Mouse (Mus musculus) CD4-positive, CD25-positive, alpha-beta regulatory T cell, adult 2 months (primary cell): ENCODE data around the gene Gm42957.
"Not testable (repeated sequence)": the region's sequence is repeated elsewhere in the genome, so short reads cannot be mapped to it uniquely, and the experiment has no call there.

Experiments used
- DNase-seq: peaks from one replicate; pipeline ENCODE4 v3.0.0-alpha.2; 2012; ENCODE audit warnings: low read depth, low spot score

Gm42957 gene

DNA sequence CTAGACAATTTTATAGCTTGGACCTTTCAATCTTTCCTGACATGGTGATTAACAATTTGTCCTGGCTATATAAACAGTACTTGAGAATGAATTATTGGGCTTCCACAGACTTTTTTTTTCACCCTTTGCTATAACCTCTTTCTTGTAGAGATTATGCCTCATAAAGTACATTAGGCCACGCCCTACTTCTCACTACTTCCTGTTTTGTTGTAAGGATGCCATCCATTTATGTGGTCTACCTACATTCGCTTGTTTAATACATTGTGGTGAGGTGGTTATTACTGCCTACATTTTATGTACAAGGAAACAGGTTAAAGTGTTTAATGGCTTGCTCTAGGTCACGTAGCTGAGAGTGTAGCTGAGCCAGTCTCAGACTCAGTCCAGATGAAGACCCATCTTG, 39.9 kb downstream of the Gm42957 start:
- peak; percentile 58 for DNase-seq

DNA sequence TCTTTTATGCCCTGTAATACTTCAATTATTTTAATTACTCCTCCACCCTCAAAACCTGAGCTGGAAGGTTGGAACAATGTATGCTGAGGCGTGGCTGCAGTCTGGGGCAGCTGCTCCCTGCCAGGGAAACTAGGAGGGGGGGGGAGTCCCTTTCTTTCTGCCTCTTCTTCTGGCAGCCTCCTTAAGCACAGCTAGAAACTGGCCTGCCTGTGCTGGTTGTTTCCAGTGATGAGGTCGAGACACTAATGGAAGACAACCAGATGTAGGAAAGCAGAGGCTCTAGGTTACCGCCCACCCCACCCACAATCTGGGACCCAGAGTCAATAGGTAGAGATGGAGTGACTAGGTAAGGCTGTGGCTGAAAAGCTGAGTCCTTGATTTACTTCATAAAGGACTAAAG, 40.4 kb downstream of the Gm42957 start:
- DNase-seq = no peak

DNA sequence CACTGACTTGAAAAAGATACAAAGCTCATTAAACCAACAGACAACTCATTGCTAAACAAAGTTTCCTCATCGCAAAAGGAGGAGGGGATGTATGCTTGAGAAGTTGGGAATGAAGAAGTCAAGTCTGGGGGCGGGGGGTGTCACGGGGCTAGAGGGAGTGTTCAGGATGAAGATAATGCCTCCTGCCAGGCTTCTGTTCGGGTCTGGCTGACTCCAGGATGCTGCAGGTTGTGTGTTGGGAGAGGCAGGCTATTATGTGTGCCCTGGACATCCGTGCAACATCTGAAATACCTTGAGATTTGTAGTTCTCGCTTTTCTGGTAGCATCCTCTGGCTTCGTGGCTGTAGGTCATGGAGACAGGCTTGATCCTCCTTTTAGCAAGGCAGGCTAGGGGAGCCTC, 43.2 kb downstream of the Gm42957 start:
- no peak for DNase-seq

DNA sequence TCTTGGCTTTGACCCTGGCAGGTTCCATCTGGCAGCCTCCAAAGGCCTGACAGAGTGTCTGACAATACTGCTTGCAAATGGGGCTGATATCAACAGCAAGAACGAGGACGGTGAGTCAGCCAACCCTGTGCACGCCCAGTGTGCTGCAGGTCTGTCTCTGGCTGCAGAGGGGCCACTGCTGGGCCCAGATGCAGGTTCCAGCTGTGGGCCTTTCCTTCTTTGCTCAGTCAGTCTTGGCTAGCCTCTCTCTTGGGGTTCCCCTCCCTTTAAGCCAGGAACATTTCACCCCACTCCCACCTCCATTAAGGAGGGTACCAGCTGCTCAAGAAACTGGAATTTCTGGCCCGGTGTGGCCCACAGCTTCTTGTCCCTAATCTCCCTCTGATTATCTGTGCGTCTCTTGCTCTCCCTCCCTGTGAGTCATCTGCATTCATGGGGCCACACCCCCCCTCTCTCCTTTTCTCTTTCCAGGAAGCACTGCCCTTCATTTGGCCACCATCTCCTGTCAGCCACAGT, 43.9 kb downstream of the Gm42957 start:
- DNase-seq = no peak

DNA sequence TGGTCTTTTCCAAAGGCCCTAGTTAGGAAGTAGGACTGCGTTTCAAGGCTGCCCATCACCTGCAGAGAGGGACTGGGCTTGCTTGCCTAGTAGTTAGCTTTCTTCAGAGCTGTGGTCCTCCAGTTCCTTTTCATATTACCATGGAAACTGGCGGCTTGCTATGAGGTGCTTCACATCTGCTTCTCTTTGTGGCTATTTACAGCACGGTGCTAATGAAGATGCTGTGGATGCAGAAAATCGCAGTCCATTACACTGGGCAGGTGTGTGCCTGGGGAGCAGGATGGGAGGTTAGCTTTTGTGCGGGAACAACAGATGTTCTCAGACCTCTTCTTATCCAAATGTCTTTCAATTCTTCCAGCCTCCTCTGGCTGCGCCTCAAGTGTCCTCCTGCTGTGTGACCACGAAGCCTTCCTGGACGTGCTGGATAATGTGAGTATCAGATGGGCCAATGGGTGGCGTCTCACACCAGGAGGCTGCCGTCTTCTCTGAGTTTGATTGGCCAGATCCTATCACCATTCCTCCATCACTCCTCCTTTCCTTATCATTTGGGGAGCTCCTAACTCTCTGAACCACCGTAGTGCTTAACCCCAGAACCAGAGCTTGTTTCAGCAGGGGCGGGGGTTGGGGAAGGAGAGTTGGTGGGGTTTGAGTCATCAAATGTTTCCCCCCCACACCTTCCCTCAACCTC, 45.1 kb downstream of the Gm42957 start:
- no peak for DNase-seq

DNA sequence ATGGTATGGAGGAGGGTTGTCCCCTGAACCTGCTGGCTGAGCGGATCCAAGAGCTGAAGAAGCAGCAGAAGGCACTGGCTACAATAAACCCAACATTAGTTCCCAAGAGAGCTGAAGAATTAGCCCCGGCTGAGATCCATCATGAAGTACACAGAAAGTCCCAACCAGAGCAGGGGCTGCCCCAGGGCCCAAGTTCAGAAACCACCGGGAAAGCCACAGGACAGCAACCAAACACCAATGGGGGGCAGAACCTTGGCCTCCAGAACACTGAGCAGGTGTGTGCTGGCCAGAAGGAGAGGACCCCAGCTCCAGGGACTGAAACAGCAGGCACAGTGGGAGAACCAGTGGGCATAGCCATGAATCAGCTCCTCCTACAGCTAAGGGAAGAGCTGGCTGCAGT, 48.2 kb downstream of the Gm42957 start:
- DNase-seq = no peak

DNA sequence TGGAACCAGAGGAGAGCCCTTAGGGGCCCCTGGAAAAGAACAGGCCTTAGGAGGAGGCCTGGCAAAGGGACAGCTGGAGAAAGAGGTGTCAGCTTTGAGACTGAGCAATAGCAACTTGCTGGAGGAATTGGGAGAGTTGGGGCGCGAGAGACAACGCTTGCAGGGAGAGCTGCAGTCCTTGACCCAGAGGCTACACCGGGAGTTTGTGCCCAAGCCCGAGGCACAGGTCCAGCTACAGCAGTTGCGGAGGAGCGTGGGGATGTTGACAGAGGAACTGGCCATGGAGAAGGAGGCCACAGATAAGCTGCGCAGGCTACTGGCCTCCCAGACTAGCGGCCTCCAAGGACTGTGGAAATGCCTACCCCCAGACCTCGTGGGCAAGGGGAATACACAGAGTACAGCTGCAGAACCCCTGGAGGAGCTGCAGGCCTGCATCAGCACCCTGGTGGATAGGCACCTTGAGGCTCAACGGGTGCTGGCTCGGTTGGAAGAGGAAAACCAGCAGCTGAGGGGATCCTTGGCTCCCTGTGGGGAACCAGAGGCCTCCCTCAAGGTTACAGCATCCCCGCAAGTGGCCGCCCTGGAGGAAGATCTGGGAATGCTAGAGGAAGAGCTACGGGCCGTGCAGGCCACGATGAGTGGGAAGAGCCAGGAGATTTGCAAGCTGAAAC, 49.0 kb downstream of the Gm42957 start:
- DNase-seq = no peak

DNA sequence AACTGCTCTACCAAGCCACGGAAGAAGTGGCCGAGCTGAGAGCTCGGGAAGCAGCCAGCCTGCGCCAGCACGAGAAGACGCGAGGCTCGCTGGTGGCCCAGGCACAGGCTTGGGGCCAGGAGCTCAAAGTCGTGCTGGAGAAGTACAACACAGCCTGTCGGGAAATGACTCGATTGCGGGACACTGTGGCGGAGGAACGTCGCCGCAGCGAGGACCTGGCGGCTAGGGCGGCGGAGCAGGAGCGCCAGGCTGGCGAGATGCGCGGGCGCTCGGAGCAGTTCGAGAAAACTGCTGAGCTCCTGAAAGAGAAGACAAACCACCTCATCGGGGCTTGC, 49.5 kb downstream of the Gm42957 start:
- DNase-seq = no peak

DNA sequence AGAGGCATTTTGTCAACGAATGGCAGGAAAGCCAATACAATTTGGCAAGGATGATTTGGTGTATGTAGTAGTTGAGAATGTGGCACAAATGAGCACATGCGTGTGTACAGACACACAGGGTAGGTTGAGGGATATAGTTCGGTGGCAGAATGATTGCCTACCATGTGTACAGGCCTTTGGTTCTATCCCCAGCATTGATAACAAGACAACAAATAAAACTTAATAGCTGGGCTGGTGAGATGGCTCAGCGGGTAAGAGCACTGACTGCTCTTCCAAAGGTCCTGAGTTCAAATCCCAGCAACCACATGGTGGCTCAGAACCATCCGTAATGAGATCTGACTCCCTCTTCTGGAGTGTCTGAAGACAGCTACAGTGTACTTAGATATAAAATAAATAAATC, 50.8 kb downstream of the Gm42957 start:
- DNase-seq = not testable (repeated sequence)

DNA sequence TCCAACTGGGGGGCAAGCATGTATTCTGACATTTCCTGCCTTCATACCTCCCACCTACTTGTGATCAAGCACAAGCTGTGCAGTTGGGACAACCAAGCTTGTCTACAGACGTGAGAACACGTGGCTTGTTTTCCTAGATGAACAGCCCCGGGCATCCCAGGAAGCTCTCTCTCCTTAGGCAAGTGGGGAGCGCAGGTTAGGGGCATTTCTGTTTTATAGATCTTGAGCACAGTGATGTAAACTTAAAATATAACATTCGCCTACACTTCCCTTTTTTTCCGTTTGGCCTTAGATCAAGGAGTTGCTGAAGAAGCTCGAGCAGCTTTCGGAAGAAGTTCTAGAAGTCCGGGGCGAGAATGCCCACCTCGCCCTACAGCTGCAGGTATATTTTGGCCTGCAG, 53.6 kb downstream of the Gm42957 start:
- DNase-seq = no peak

DNA sequence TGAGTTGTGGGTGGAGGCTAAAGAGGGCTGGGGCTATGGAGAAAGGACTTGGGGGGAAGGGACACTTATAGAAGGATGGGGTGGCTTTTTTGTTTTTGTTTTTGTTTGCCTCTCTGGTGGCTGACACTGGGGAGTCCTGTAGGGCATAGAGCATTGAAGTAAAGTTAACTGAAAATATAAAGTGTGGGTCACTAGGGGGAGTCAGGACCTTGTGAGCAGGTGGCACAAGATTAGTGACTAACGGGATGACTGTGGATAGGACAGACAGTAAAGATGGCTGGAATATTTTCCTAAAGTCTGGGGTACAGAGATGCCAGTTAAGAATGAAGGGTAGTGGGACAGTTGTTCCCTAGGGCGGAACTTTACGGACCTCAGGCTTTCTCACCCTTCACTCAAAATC, 55.0 kb downstream of the Gm42957 start:
- peak; percentile 51 for DNase-seq

DNA sequence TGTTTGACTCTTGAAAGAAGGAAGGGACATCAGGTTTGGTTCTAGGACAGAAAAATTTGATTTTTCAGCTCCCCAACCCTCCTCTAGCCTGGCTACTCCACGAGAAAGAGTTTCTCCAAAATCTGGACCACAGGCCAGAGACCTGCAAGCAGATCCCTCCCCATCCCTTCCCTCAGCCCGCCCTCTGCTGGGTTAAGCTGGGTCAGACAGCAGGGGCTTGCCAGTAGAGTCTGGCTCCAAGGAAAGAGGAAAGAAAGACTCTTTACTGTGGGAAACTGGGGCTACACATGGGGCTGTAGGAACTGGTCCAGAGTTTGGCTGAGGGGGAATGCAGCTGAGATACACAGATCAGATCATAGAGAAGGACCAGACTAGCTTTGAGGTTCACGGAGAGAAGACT, 57.2 kb downstream of the Gm42957 start:
- no peak for DNase-seq

DNA sequence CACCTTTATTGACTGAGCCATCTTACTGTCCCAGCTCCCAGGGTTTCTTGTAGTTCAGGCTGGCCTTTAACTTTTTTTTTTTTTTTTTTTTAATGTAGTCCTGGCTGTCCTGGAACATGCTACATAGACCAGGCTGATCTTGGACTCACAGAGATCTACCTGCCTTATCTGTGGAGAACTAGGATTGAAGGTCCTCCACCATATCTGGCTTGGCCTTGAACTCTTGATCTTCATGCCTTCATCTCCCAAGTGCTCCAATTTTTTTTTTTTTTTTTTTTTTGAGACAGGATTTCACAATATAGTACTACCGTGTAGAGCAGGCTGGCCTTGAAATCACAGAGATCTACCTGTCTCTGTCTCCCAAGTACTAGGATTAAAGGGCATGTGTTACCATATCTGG, 58.3 kb downstream of the Gm42957 start:
- DNase-seq = no peak

DNA sequence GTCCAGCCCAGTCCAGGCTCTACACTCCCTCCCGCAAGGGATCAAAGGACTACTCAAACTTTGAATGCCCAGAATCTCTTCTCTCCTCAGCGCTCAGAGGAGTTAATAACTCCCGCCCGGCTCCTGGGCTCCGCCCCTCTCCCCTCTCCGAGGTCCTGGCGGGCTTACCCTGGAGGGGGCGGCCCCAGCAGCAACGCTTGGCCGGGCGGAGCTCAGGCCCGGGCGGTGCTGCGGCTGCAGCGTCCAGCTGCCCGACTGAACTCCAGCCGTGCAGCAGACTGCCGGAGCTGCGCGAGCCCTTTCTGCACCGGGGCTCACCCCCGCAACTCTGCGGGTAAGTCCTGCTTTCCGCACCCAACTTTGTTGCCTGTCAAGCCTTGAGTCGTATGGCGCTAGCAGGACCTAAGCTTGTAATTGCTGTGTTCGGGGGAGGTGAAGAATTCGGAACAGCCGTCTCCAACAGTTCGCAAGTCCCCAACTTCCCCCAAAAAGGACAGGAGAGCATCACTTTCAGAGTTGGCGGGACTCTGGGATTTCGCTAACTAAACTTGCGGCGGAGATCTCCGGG, 61.0 kb downstream of the Gm42957 start, which contains the start of gene Pias3:
Gene Pias3 (plus strand): TSS at position 187 of the 568 bp plus-strand sequence.
- peak; percentile 65 for DNase-seq

DNA sequence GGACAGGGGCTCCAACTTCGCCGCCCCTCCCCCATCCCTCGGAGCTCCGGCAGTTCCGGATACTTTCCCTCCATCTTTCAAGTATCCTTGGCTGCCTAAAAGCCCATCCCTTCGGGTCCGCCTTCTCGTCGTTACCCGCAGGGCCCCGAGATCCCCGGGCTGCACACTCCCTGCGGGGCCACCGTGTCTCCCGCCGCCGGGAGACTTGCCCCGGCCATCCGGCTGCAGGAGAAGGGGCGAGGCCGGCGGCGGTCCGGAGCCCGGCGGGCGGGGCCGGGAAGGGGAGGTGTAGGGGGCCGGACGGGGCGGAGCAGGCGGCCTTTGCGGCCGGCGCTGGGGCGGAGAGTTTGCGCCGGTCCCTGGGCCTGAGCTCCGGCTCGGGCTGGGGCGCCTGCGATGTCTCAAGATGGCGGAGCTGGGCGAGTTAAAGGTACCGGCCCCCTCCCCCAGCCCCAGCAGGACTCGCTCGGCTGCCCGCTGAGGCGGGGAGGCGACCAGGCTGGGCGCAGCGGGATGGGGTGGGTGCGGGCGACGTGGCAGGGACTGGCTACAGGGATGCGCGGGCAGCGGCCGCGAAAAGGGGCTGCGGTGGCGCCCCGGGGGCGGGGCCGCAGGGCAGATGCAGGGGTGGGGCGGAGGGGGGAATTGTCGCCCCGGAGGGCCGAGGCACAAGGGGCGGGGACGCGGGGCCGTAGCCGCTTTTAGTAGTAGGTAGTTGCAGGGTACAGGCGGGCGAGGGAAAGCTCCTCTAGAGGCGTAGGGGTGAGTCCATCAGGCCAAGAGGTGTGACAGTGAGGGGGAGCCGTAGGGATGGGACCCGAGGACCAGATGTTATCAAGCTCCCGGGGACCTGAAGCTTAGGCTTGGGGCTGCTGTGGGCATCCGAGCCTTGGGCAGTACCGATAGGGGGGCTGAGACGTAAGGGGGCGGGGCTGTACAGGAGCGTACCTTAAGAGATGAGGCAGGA, 61.8 kb downstream of the Gm42957 start:
- peak; percentile 80 for DNase-seq

DNA sequence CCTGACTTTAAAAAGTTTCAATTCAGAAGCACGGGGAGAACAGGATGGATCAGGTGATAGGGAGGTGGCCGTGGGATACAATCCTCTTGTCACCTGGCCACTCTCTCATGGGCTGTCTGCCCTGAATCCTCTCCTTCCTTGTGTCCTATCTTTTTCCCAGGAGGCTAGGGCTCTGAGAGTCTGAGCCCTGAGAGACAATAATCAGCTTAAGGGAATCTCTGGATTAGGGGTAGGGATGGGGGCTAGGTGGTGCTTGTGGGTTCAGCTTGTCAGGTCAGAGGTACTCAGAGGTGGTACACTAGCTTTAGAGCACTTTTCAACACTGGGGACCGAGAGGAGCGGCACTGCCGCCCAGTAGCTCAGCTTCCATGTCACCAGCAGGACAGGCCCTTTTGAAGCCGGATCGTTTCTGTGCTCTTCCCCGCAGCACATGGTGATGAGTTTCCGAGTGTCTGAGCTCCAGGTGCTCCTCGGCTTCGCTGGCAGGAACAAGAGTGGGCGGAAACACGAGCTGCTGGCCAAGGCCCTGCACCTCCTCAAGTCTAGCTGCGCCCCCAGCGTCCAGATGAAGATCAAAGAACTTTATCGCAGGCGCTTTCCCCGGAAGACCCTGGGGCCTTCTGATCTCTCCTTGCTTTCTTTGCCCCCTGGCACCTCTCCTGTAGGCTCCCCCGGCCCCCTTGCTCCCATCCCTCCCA, 63.9 kb downstream of the Gm42957 start:
- no peak for DNase-seq

DNA sequence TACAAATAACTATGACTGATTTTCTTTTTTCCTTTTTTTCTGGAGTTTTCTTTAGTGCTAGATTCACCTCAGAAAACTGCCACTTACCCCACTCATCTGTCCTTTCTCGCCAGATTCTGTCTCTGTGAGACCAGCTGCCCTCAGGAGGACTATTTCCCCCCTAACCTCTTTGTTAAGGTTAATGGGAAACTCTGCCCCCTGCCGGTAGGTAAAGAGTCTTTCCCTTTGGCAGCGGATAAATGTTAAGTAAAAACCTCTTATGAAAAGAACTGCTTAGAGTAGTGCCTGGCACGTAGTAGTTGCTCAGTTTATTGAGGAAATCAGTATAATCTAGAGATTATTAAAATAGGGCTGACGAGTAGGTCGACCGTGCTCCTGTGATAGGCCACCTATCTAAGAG, 65.1 kb downstream of the Gm42957 start:
- DNase-seq = peak; percentile 60

DNA sequence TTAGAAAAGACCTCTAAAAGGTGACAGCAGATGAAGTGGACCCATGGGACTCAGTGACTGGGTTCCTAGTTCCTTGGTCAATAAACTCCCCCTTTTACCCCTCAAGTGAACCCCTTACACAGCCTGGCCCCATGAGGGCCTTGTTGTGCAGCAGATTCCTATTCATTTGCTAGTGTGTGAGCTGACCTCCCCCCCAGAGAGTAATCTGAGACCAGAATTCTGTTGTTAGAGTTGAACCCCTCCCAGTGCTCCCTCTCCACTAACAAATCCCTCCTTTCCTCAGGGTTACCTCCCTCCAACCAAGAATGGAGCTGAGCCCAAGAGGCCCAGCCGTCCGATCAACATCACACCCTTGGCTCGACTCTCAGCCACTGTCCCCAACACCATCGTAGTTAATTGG, 65.7 kb downstream of the Gm42957 start:
- DNase-seq = no peak
